Mouse (Mus musculus) testis, adult 10 weeks (tissue): Measurements from ENCODE around the gene Gm3685. TPM values are rescaled to one million over a fixed set of nuclear protein-coding genes. Genes with fewer than 3 reads are reported as not detected.

Experiments used
- polyA plus RNA-seq: library from polyadenylated mRNA; stranded (reverse); fragments of 350-450 nt; fragmentation: Illumina TruSeq; extraction: RNeasy Lipid Tissue Mini Kit (QIAGEN cat#74804); gene quantifications from one replicate; pipeline ENCODE4 v1.2.3, GENCODE M21; 2014; ENCODE audit warnings: low read depth, low replicate concordance

Gm3685 gene
- polyA plus RNA-seq = 25.4 TPM

DNA sequence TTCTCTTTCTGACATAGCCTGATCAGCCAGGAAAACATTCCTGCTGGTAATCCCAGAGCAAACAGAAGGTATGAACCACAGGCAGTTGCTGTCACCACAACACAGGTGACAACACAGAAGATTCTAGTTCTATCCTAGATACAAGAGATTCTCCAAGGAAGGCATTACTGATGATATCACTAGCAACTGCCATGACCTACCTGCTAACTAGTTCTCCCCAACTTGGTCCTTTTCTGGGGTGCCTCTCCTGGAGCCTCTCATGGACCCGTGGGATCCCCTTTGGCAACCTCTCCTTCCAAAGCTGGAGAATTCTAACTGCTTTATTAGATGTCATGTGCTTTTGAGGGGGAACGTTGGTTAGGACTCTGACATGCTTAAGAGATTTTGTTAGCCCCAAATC, at the start of gene Gm3685:
Gm3685 (minus strand) TSS at position 101 of the 400 bp plus-strand sequence.

DNA sequence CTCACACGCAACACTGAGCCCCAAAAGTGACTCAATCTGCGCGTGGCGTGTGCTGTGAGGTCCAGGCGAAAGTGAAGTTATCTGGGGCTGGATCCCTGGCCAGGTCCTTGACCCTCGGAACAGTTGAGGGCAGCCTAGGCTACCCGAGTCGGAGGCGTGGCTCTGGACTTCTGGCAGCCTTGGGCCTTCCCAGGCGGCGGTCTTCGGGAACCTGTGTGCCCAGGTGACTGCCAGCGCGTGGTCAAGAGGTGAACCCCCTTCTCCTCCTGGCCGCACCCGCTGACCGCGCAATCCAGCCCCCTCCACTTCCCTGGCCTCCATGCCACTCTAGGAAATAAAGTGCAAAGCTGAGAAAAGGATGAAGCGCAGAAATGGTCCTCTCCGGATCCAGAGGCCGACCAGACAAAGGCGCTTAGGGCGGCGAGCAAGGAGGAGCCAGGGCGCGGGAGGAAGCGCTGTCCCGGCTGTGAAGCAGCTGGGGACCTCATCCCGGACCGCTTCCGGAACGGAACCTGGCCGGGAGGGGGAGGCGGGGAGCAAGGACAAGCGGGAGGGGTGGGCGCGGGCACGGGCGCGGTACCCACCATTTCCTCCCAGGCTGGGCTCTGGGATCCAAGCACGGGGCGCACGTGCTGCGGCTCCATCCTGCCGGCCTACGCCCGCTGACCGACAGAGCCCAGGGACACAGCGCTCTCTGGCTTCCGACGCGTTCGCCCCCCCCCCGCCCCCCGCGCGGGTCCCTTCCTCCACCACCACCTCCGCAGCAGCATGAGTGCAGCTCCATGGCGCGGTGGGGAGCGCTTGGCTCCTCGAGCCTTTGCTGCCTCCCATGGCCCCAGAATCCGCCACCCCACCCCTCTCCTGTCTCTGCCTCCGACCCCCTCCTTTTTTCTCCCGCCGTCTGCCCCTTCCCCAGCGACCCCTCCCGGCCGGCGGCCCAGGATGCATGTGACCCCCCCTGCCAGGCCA, 17.7 kb downstream of the Gm3685 start, which contains the start of gene Gm10406:
Gm10406 (minus strand) TSS at position 669 of the 969 bp plus-strand sequence.

Other genes starting within 250 kb of the Gm3685 start
- 7.2 TPM for gene Gm3642, start 204.7 kb downstream of the Gm3685 start, polyA plus RNA-seq
- gene Gm3667, start 155.0 kb downstream of the Gm3685 start, polyA plus RNA-seq = 2.4 TPM
- gene Gm6356, start 71.2 kb downstream of the Gm3685 start, polyA plus RNA-seq = 5.9 TPM
- gene Gm10406, start 17.5 kb downstream of the Gm3685 start, polyA plus RNA-seq = 0.18 TPM
- 6.2 TPM for gene Gm3696, start 55.7 kb upstream of the Gm3685 start, polyA plus RNA-seq
- 4.1 TPM for gene Gm6676, start 80.4 kb upstream of the Gm3685 start, polyA plus RNA-seq
- gene Gm3512, start 129.6 kb upstream of the Gm3685 start, polyA plus RNA-seq = 4.8 TPM
- gene Gm16434, start 149.6 kb upstream of the Gm3685 start, polyA plus RNA-seq = 4.1 TPM
- not detected for gene Gm3727, start 219.7 kb upstream of the Gm3685 start, polyA plus RNA-seq